Mouse (Mus musculus) ES-E14 (cell line): Measurements from ENCODE around the gene Asic4.

ENCODE experiments used
- CHD2 ChIP-seq: IDR thresholded peaks from 2 replicates; pipeline ENCODE4 v1.6.1; 2014; ENCODE audit warnings: mild to moderate bottlenecking, low read depth, low read length, inconsistent platforms
- HCFC1 ChIP-seq: IDR thresholded peaks from 2 replicates; pipeline ENCODE4 v1.6.1; 2012; ENCODE audit warnings: low read length, inconsistent platforms, borderline replicate concordance; ENCODE audit not compliant: insufficient read depth
- MAFK ChIP-seq: IDR thresholded peaks from 2 replicates; pipeline ENCODE4 v1.6.1; 2014; ENCODE audit warnings: mild to moderate bottlenecking, low read depth, low read length, inconsistent platforms; ENCODE audit not compliant: insufficient read depth
- ZC3H11A ChIP-seq: IDR thresholded peaks from 2 replicates; pipeline ENCODE4 v1.6.1; 2012; ENCODE audit warnings: low read depth, mild to moderate bottlenecking, inconsistent platforms, low read length, borderline replicate concordance
- ZNF384 ChIP-seq: IDR thresholded peaks from 2 replicates; pipeline ENCODE4 v1.6.1; 2012; ENCODE audit warnings: low read depth, low read length, inconsistent platforms

GRCm38 (mm10) chr1:75445751-75446611, 4.3 kb upstream of the Asic4 start:
- TF ChIP-seq MAFK = no peak
- TF ChIP-seq ZNF384 = no peak
- TF ChIP-seq ZC3H11A = no peak
- no peak for TF ChIP-seq CHD2
- TF ChIP-seq HCFC1 = no peak
